Mouse (Mus musculus) hematopoietic multipotent progenitor cell, adult 10-12 weeks (in vitro differentiated cells): ENCODE data around the gene Marcksl1. TPM values are rescaled to one million over a fixed set of nuclear protein-coding genes. Genes with fewer than 3 reads are reported as not detected.

Experiments used
- polyA plus RNA-seq: library from polyadenylated mRNA; stranded (reverse); fragments of >175 nt; gene quantifications from 2 replicates; pipeline ENCODE4 v1.2.3, GENCODE M21; 2012; ENCODE audit warnings: low replicate concordance

Marcksl1 gene
- 71.7 and 221 TPM in 2 replicates for polyA plus RNA-seq

DNA sequence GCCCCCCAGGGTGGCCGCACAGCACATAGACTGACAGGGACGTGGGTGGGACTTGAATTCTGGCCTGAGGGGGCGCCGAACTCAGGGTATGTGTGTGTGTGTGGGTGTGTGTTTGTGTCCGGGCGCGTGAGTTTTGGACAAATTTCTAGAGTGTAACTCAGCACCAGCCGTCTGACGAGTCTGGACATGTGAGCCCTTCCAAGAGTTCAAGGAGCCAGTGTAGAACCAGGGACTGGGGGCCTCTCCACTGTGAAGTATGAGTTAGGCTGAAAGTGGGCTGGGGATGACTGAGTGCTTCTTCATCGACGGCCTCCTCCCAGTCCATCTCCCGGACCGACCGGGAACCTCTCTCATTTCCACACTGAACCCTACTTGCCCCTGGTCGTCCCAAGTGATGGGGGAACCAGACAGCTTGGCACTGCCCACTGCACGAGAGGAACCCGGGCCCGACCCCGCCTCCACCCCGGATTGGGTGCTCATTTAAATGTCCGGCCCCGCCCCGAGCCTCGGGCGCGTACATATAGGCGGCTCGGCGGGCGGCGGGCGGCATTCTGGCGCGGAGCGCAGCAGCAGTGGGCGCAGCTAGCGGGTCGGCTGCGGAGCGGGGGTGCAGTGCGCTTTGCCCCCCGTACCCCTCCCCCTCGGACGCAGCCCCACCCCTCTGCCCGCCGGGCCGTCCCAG, at the start of gene Marcksl1:
Gene Marcksl1 (plus strand): TSS at position 496 of the 682 bp plus-strand sequence.

DNA sequence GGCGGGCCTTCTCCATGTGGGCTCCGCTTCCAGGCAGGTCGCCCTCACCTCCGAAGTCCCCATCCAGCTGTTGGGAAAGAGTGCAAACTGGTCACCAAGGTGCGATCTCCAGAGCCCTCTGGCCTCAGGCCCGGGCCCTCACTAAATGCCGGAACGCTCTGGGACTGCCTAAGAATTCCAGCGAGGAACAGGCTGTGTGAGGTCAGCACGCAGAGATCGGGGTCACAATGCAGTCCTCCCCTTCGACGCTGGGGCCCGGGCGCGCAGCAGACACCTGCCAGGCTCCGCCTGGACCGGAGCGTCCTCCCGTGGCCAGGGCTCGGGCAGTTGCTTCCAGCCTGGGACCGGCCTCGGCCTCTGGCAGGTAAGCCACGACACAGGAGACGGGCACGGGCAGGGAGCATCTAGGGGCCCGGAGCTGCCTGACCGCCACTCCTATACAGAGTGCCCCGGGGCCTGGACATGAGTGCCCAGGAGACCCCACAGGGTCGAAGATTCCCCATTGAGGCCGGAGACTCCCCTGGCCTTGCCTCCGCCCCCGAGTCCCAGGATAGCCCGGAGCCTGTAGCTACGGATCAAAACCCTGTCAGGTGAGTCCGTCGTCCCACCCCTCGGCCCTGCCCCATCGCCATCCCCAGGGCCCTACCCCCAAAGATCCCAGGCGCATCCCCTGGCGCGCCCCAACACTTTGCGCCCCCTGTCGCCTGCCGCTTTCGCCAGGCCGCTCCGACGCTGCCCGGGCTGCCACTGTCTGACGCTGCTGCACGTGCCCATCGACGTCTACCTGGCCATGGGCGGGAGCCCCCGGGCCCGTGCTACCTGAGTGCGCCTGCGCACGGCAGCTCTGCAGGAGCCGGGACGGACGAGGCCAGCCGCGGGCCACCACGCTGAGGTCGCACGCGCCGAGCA, 22.2 kb upstream of the Marcksl1 start, which contains the start of the genes Tssk3 and Fam229a:
Gene Tssk3 (minus strand): TSS at position 51 of the 909 bp plus-strand sequence.
Gene Fam229a (plus strand): TSS at position 219 of the 909 bp plus-strand sequence.

DNA sequence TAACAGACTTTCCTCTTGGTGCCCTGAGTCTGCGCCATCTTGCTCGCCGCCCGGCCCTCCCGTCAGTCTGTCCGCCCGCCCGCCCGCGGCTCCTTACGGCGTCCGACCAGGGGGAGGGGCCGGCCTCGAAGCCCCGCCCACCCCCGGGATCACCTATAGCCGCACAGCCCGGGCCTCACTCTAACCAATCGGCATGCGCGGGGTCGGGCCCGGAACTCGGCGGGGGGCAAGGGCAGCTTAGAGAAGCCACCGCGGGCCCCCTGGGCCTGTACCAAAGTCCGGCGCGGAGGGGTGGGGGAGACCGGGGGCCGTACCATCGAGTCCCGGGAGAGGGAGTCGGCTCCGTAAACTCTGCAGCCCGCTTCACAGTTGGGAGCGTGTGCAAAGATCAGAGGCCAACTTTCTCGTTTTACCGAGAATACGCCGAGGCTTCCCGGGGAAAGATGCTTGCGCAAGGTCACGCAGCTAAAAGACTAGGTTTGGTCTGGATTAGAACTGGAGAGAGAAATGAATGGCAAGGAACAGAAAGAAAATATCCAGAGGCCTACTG, 29.3 kb downstream of the Marcksl1 start, which contains the start of gene Hdac1:
Gene Hdac1 (minus strand): TSS at position 122 of the 550 bp plus-strand sequence.

Other genes starting within 250 kb of the Marcksl1 start
- gene Sync, start 226.0 kb upstream of the Marcksl1 start, polyA plus RNA-seq, result 0.04 TPM in 1 of 2 replicates, not detected in the other
- gene Rbbp4, start 178.2 kb upstream of the Marcksl1 start, polyA plus RNA-seq, result 18.9 and 24.8 TPM in 2 replicates
- 2.6 and 4.1 TPM in 2 replicates for gene Zbtb8os, start 177.9 kb upstream of the Marcksl1 start, polyA plus RNA-seq
- 1.7 and 4.1 TPM in 2 replicates for gene Zbtb8a, start 135.5 kb upstream of the Marcksl1 start, polyA plus RNA-seq
- not detected in 2 replicates for gene Zbtb8b, start 72.7 kb upstream of the Marcksl1 start, polyA plus RNA-seq
- 27.6 and 91.6 TPM in 2 replicates for gene Bsdc1, start 52.0 kb upstream of the Marcksl1 start, polyA plus RNA-seq
- 0.17 TPM in 1 of 2 replicates, not detected in the other for gene Tssk3, start 22.6 kb upstream of the Marcksl1 start, polyA plus RNA-seq
- gene Fam229a, start 22.4 kb upstream of the Marcksl1 start, polyA plus RNA-seq, result 0.59 and 1.1 TPM in 2 replicates
- 26.7 and 62.4 TPM in 2 replicates for gene Hdac1, start 29.1 kb downstream of the Marcksl1 start, polyA plus RNA-seq
- 158 and 171 TPM in 2 replicates for gene Lck, start 60.1 kb downstream of the Marcksl1 start, polyA plus RNA-seq
- 0.84 and 2.4 TPM in 2 replicates for gene Fam167b, start 65.0 kb downstream of the Marcksl1 start, polyA plus RNA-seq
- 28.9 and 92.5 TPM in 2 replicates for gene Eif3i, start 87.1 kb downstream of the Marcksl1 start, polyA plus RNA-seq
- 213 and 249 TPM in 2 replicates for gene Tmem234, start 87.1 kb downstream of the Marcksl1 start, polyA plus RNA-seq
- gene Dcdc2b, start 100.7 kb downstream of the Marcksl1 start, polyA plus RNA-seq, result 1.1 TPM in 1 of 2 replicates, not detected in the other
- gene Iqcc, start 105.5 kb downstream of the Marcksl1 start, polyA plus RNA-seq, result 5.9 and 11.8 TPM in 2 replicates
- 19.8 and 23.7 TPM in 2 replicates for gene Ccdc28b, start 110.4 kb downstream of the Marcksl1 start, polyA plus RNA-seq
- gene Txlna, start 127.5 kb downstream of the Marcksl1 start, polyA plus RNA-seq, result 39.5 and 49.1 TPM in 2 replicates
- 8.8 and 19.4 TPM in 2 replicates for gene Kpna6, start 159.2 kb downstream of the Marcksl1 start, polyA plus RNA-seq
- gene Tmem39b, start 183.3 kb downstream of the Marcksl1 start, polyA plus RNA-seq, result 25.7 and 36.1 TPM in 2 replicates
- 142 and 180 TPM in 2 replicates for gene Khdrbs1, start 228.7 kb downstream of the Marcksl1 start, polyA plus RNA-seq